Mouse (Mus musculus) spleen, postnatal 14 days (tissue): ENCODE measurements around the gene Lrrc20.

ENCODE experiments used
- DNase-seq, 2 experiments: peaks; one replicate each; pipeline ENCODE4 v3.0.0; 2021 to 2022; ENCODE audit warnings: low spot score in 2 of 2

Lrrc20 gene

DNA sequence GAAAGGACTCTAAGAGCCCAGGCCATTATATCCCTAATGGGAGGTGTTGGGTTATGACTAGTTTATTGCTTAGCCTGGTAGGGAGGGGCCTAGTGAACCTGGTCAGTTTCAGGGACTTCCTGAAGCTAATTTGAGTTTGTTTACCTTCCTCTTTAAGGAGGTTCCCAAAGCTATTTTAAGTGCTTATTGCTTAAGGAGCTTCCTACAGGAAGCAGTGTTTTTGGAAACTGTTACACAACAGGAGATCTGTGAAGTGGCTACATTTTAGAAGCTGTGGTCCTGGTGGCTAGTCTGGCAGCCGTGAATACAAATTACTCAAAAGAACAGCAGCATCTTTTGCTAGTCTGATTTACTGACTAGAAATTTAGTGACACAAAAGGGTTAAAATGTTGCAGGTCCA is 1.3 kb upstream of the Lrrc20 start:
- DNase-seq, result no peak

DNA sequence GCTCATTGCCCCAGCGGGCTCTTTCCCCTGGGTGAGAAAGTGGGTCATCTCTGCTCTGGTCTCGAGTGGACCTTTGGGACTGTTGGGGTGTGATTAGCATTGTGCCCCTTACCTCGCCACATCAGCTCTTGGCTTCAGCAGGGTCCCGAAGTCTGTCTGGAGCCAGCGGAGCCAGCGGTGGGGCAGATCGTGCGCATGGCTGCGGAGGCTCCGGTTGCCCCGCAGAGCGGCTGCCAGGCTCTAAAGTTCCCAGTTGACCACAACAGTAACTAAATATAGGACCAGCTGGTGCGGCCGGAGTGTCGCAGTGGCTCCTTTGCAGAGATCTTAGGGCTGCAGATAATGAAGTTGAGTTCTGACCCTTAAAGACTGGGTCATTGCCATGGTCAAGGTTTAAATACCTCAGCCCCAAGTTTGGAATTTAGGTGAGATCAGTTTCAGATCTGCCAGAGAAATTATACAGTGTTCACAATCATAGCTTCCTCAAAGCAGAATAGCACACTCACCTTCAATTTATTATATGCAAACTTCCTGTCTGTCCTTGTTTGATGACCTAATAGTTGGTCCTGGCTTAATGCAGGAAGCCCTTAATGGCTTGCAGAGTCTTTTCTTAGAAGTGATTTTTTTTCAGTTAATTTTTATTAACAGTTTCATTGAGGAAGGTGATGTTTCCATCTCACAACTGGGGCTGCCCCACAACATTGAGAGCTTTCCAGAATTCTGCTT is 1.0 kb downstream of the Lrrc20 start:
- DNase-seq, result peak in 1 of 2 experiments; percentile 8

- DNase-seq, result no peak
Measured at GRCm38 (mm10) chr10:61479461-61479860, 3.9 kb downstream of the Lrrc20 start.

DNA sequence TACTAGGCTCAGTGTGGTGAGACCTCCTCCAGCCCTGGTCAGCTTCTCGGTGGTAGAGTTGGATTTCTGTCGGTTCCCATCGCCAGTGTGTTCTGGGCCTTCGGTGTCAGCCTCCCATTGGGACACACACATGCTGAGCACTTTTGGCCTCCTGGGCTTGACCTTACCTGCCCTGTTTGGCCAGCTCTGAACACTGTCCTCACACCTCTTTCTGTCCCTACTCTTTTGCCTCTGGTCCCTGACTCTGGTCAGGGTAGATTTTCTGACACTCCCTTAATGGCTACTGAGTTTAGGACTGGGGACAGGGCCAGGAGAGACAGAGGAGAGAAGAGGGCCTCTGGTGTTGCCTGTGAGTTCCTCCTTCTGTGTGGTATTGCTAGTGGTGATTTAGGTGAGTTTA is 4.3 kb downstream of the Lrrc20 start:
- DNase-seq, result no peak

GRCm38 (mm10) chr10:61480488-61480887 is 4.9 kb downstream of the Lrrc20 start:
- no peak for DNase-seq

- DNase-seq, result no peak
Measured at GRCm38 (mm10) chr10:61482771-61483170, 7.2 kb downstream of the Lrrc20 start.

GRCm38 (mm10) chr10:61484801-61485200 is 9.2 kb downstream of the Lrrc20 start:
- DNase-seq, result no peak

DNA sequence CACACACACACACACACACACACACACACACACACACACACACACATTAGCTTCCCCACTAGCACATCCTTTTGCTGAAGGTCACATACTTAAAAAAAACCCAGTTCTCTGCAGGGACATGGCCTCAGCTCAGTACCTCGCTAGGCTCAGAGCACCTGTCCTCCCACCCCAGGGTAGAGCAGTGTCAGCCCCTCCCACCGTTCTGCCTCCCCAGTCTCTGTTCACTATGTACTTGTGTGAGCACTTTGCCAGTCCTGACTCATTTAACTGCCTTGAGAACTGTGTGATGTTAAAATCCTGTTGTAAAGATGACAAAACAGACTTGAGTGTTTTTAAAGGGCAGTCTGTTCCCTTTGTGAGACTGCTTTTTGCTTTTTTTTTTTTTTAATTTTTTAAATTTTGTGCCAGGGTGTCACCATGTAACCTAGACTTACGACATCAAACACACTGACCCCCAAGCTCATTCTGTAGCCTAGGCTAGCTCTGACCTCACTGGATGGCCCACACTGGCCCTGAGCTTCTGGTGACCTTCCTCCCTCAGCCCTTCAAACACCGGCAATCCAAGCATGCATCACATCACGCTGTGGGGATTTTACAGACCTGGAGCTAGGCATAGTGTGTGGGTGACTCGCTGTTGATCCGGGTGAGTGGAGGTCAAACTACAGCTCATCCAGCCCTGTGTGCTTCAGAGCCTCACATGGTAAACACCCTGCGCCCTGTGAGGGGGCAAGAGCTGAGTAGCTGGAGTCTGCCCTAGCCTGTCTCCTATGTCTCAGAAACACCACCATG is 11.1 kb downstream of the Lrrc20 start:
- no peak for DNase-seq

GRCm38 (mm10) chr10:61488522-61489110 is 13.0 kb downstream of the Lrrc20 start:
- no peak for DNase-seq

GRCm38 (mm10) chr10:61491573-61491972 is 16.0 kb downstream of the Lrrc20 start:
- DNase-seq, result no peak

DNA sequence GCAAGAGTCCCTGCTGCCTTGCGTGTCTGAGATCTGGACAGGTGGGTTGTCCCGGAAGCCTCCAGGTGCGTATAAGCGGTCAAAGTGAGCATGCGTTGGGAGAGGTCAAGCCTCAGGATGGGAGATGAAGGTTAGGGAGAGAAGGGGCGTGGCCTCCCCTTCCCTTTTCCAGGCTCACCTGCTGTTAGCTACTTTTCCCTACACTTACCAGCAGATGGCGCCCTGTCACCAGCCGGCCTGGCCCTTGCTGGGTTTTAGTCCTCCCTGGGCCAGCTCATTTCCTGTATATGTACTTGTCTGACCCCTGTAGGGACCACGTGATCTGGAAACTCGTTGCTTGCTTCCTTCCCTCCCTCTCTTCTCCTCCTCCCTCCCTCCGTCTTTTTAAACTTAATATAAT is 16.4 kb downstream of the Lrrc20 start:
- peak; percentile 60 to 74 for DNase-seq

- no peak for DNase-seq
Measured at GRCm38 (mm10) chr10:61495461-61495860, 19.9 kb downstream of the Lrrc20 start.

GRCm38 (mm10) chr10:61496231-61496630 is 20.6 kb downstream of the Lrrc20 start:
- no peak for DNase-seq

- no peak for DNase-seq
Measured at GRCm38 (mm10) chr10:61499505-61500466, 24.2 kb downstream of the Lrrc20 start.

GRCm38 (mm10) chr10:61500756-61501155 is 25.2 kb downstream of the Lrrc20 start:
- no peak for DNase-seq

DNA sequence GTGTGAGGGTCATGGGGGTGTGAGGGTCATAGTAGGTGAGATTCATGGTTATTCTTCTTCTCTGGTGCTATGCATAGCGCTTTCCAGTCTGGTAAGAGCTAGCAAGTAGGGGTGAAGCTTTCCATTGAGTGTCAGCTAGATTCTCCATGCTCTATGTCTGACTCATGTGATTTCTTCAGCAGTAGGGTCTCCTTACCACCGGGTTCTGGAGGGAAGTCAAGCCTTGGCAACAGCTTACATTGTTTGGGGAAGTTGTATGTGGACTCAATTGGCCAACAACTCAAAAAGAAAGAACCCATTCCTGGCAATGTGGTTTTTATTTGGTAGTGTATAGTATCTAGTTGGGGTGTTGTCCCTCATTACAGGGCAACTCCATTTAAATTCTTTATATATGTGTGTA is 28.5 kb downstream of the Lrrc20 start:
- no peak for DNase-seq

DNA sequence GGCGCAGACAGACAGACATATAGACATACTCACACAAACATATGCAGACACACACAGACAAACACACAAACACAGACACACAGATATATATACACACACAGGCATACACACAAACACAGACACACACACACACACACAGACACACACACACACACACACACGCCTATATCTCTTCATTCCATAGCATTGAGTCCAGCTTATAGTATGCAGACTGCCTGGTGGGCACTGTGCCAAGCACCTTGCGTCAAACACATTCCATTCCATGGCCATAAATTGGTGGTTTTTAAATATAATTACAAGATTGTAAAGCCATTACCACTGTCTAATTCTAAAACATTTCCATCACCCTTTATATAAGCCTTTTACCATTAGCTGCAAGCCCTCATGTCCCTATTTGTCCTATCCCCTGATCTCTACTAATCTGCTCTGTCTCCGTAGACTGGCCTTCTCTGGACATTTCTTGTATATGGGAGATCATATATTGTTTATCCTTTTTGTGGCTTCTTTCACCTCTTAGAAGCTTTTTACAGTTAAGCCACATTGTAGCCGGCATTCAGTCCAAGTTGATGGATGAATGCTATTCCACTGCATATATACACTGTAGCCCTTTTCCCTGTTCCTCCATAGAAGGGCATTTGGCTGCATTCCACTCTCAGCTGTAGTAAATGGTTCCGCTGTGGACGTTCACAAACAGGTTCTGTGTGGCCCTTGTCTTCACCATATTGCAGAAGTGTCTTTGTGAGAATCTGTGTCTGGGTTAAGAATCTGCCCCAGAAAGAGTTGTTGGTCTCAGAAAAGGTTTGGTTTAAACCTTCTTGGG is 31.0 kb downstream of the Lrrc20 start:
- DNase-seq, result no peak

GRCm38 (mm10) chr10:61509873-61510272 is 34.3 kb downstream of the Lrrc20 start:
- DNase-seq, result no peak

DNA sequence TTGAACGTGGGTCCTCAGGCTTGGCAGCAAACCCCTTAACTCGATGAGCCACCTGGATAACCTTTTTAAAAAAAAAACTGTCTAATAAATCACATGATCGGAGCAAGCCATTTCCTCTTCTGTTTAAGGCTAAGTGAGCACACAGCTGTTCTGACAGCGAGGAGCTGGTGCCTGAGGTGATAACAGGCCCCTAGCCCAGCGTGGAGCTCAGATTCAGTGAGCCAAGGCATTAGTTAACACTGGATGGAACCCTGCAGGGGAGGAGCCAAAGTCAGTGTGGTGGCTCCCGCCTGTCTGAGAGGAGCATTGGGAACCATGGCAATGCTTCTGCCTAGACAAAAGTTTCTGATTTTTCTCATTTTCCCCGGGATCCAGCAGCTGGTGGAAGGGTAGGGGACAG is 35.2 kb downstream of the Lrrc20 start:
- no peak for DNase-seq

DNA sequence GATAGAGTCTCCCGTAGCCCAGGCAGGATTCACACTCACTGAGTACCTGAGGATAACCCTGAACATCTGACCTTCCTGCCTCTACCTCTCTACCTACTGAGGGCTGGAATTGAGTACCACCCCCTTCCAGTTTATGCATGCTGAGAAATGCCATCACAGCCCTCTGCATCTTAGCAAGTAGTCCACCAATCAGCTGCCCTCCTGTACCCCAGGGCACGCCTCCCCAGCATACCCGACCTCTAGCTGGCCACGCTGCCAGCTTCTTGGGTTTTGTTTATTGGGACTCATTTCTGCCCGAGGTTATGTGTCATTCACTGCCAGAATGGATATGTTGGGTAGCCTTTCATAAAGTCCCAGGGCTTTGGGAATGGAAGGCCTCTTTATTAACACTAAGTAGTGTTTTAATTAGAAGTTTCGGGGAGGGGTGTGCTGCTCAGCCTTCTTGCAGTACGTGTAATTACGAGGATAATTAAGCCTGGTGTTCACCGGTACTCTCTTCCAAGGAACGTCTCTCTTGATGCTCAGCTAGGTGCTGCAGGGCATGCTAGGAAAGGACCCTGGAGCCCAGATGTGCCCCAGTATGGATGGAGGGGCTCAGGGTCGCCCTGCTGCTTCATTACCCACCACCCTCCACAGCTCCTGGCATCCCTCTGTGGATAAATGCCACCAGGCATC is 36.8 kb downstream of the Lrrc20 start:
- DNase-seq, result no peak
